Mouse (Mus musculus) heart, adult 2 months (tissue): Measurements from ENCODE around the gene Pdxk. TPM values are rescaled to one million over a fixed set of nuclear protein-coding genes. Genes with fewer than 3 reads are reported as not detected.
A peak's percentile ranks its signal among the peaks of the same experiment; 100 is the strongest.

Source experiments
- DNase-seq, 2 experiments: peaks; one replicate each; pipeline ENCODE4 v3.0.0; 2021
- H3K27ac ChIP-seq: fragments of 200-600 bp; 2 replicates; pipeline ENCODE4 v1.8.1; 2022
- H3K27me3 ChIP-seq: fragments of 200-500 bp; 2 replicates; pipeline ENCODE4 v1.6.1; 2012; ENCODE audit warnings: mild to moderate bottlenecking, low read length, inconsistent platforms, mixed read lengths; ENCODE audit not compliant: control insufficient read depth, insufficient read depth
- H3K36me3 ChIP-seq: fragments of 200-500 bp; 2 replicates; pipeline ENCODE4 v1.6.1; 2012; ENCODE audit warnings: low read length, inconsistent platforms; ENCODE audit not compliant: control insufficient read depth, insufficient read depth
- H3K4me1 ChIP-seq: fragments of 200-500 bp; 2 replicates; pipeline ENCODE4 v1.6.1; 2011; ENCODE audit warnings: low read length; ENCODE audit not compliant: control insufficient read depth, insufficient read depth
- H3K4me3 ChIP-seq: fragments of 200-600 bp; 2 replicates; pipeline ENCODE4 v1.8.1; 2022
- H3K79me2 ChIP-seq: fragments of 200-500 bp; replicated peaks from 2 replicates; pipeline ENCODE4 v1.6.1; 2012; ENCODE audit warnings: mild to moderate bottlenecking, inconsistent platforms, low read length, moderate library complexity, mixed read lengths; ENCODE audit not compliant: control insufficient read depth, insufficient read depth
- H3K9ac ChIP-seq: fragments of 200-500 bp; 2 replicates; pipeline ENCODE4 v1.6.1; 2012; ENCODE audit warnings: low read depth, mild to moderate bottlenecking, control low read depth, inconsistent platforms, low read length, mixed read lengths
- CTCF ChIP-seq: fragments of 200-600 bp; IDR thresholded peaks from 2 replicates; pipeline ENCODE4 v1.8.1; 2022; ENCODE audit warnings: antibody characterized with exemption, mild to moderate bottlenecking, moderate library complexity
- EP300 ChIP-seq: fragments of 200-500 bp; IDR thresholded peaks from 2 replicates; pipeline ENCODE4 v1.6.1; 2011; ENCODE audit warnings: low read depth, low read length, control low read depth; ENCODE audit not compliant: insufficient read depth
- POLR2A ChIP-seq: fragments of 200-500 bp; IDR thresholded peaks from 2 replicates; pipeline ENCODE4 v1.6.1; 2011; ENCODE audit warnings: mild to moderate bottlenecking, low read depth, low read length, control low read depth; ENCODE audit not compliant: insufficient read depth
- WGBS: fragments of 180-500 bp; shearing (Covaris S2); methylation state at CpG from one replicate; pipeline ENCODE4 v1.1.7; 2018; 5-methylcytosine and 5-hydroxymethylcytosine counted together
- intact Hi-C: fragments of 180-260 bp; cut with DNase I; formaldehyde crosslinking; loops from one replicate; pipeline ENCODE4 v1.15.1; 2025
- polyA plus RNA-seq: library from polyadenylated mRNA; depleted of rRNA; stranded (reverse); fragments of >200 nt; gene quantifications from 2 replicates; pipeline ENCODE4 v1.2.3, GENCODE M21; 2012
- total RNA-seq, 2 experiments: library from RNA; stranded (reverse); gene quantifications; 2 replicates each; pipeline ENCODE4 v1.2.3; 2021

The Pdxk gene
- total and polyA plus RNA-seq, 3 experiments, result 10.1 to 12.4 (median 12.1) TPM

DNA sequence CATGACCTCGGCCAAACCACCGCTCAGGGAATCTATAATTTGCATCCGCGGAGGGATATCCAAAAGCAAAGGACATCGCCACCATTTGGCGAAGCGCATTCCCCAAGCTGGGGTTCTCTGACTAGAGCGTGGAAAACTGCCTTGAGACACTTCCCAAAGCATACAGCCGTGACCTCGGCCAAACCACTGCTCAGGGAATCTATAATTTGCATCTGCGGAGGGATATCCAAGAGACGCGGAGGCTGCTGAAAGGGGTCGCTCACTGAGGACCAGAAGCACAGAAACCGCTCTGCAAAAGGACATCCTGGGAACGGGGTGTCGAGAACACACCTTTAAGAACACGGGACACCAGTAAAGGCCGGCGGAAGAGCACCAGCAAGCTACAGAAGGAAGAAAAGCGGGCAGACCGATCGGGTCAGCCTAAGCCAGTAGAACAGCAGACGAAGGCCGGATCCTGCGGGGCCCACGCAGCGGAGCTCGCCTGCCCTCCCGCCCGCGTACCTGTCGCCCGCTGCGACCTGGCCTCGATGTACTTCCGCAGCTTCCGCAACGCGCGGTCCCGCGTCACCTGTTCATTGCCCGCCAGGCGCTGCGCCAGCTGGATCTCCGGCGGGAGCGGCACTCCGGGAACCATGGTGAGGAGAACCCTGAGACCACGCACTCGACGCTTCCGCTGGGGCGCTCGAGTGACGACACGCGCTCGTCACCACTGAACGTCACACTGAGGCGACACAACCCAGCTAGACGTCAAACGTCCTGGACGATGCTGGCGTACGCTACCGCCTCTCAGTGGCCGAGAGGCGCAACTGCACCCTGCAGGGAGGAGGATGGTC lies 52.2 kb downstream of the Pdxk start, which contains the start of gene Rrp1:
Gene Rrp1 (minus strand): TSS at position 725 of the 833 bp plus-strand sequence.
- WGBS, result under 1% methylated on average over 70 of the region's 70 CpGs
- Histone ChIP-seq H3K79me2 (no peaks in the 10 kb centered on the region), H3K27me3 (no peaks in the 10 kb centered on the region), H3K9ac (peak within 1 kb of the TSS; percentile 78), H3K36me3 (no peaks in the 10 kb centered on the region), H3K4me1 (no peaks in the 10 kb centered on the region), H3K4me3 (peak within 1 kb of the TSS; percentile 94), H3K27ac (peak within 1 kb of the TSS; percentile 85)
- peak; percentile 99 for TF ChIP-seq CTCF
- TF ChIP-seq EP300, result peak; percentile 94; the same call in 1 of the 2 replicates
- peak; percentile 84 for TF ChIP-seq POLR2A
- intact Hi-C loops, result loop anchor here (5.0 kb wide), 1 partner anchor 225 kb away; the partner anchor contains the start of gene Pwp2
- peak; percentile 93 to 95 for DNase-seq

DNA sequence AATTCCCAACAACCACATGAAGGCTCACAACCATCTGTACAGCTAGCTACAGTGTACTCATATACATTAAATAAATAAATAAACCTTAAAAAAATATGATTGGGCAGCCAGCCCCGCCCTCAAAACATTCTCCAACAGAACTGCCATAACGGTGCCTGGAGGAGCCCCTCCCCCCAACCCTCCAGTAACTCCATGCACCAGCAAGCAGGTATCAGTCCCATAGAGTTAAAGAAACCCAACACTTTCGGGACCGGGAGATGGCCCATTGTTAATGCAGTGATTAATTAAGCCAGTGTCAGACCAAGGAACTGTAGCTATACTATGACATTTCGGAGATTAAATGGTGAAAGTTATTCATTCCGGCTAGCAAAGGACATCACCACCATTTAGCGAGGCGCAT lies 52.9 kb downstream of the Pdxk start:
- Histone ChIP-seq H3K27me3 (no peaks in the 10 kb centered on the region), H3K4me3 (peak overlapping the region; percentile 94), H3K36me3 (no peaks in the 10 kb centered on the region), H3K79me2 (no peaks in the 10 kb centered on the region), H3K9ac (peak overlapping the region; percentile 78), H3K27ac (peak overlapping the region; percentile 85), H3K4me1 (no peaks in the 10 kb centered on the region)
- DNase-seq, result no peak
- no peak for TF ChIP-seq EP300
- no peak for TF ChIP-seq POLR2A
- no peak for TF ChIP-seq CTCF
- intact Hi-C loops, result loop anchor here (5.0 kb wide), 1 partner anchor 225 kb away; the partner anchor contains the start of gene Pwp2
- 16% methylated on average over 8 of the region's 8 CpGs for WGBS

DNA sequence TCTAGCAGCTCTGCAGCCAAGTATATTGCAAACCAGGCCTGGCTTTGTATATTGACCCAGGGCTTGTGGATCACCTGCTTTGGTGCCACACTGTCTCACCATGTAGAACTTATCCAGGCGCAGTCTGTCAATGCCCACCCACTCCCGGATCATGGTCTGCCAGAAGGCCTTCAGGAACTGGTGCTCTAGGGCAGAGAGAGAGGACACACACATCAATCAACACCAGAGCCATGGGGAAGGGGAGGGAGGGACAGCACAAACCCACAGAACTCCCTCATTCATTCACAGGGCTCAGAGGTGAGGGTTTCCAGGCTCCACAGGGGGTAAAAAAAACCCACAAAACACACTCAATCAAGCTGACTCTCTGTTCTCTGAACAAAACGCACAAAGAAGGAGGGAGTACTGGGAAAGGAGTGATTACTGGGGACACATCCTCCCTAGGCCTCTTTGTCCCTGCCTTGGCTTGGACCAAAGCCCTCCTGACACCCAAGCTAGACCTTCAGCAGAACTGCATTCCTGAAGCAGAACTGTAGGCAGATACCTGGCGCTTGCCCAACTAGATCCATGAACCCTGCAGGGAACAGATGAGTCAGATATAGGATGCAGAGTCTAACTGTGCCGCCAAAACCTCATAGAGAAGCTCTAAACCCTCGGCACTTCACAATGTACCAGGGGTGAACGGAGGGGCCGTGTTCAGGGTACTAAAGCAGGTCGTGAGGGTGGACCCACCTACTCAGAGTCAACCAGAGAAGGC lies 55.6 kb downstream of the Pdxk start:
- Histone ChIP-seq H3K4me1 (no peaks in the 10 kb centered on the region), H3K79me2 (no peaks in the 10 kb centered on the region), H3K27ac (no peak overlapping the region), H3K9ac (no peak overlapping the region), H3K36me3 (no peaks in the 10 kb centered on the region), H3K27me3 (no peaks in the 10 kb centered on the region), H3K4me3 (no peak overlapping the region)
- intact Hi-C loops, result no loop called here
- TF ChIP-seq EP300 (no peak), POLR2A (no peak), CTCF (no peak)
- DNase-seq, result no peak
- WGBS, result 73% methylated on average over 9 of the region's 9 CpGs

DNA sequence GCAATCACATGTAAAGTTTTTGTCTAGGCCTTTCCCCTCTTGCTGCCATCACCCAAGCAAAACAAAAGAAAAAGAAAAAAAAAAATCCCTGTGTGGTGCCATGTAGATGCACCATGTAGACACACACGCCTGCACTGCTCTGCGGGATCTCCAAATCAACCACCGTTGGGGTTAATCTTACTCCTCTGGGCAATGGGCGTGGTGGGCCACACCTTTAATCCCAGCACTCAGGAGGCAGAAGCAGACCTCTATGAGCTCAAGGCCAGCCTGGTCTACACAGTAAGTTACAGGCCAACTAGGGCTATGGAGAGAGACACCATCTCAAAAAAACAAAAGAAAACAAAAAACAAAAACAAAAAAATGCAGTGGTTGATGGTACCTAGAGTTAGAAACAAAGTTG lies 57.6 kb downstream of the Pdxk start:
- no peak for DNase-seq
- H3K4me3 ChIP-seq, result no peak overlapping the region
- H3K9ac ChIP-seq, result no peak overlapping the region
- intact Hi-C loops, result no loop called here
- H3K79me2 ChIP-seq, result no peaks in the 10 kb centered on the region
- H3K27me3 ChIP-seq, result no peaks in the 10 kb centered on the region
- no peaks in the 10 kb centered on the region for H3K4me1 ChIP-seq
- H3K27ac ChIP-seq, result no peak overlapping the region
- H3K36me3 ChIP-seq, result no peaks in the 10 kb centered on the region
- TF ChIP-seq CTCF (no peak), POLR2A (no peak), EP300 (no peak)
- WGBS, result 93% methylated on average over 4 of the region's 4 CpGs

DNA sequence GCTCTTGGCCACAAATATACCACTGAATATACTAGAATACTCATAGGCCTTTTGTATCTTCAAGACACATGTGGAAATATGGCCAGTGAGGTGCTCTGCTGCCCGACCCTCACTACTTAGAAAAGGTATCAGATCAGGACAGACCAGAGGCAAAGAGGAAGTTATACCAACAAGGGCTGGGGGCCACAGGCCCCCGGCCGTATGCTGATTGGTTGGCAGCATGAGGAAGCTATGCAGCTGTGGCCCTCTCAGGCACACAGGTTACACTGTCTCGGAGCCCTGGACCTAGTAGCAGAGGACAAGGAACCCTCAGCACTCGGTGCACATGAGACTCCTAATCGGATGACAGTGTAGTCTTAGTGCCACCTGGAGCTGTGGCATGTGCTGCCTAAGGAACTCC lies 58.6 kb downstream of the Pdxk start:
- intact Hi-C loops, result no loop called here
- H3K9ac ChIP-seq, result no peak overlapping the region
- DNase-seq, result no peak
- no peak overlapping the region for H3K4me3 ChIP-seq
- no peak overlapping the region for H3K27ac ChIP-seq
- H3K36me3 ChIP-seq, result no peaks in the 10 kb centered on the region
- TF ChIP-seq POLR2A (no peak), EP300 (no peak), CTCF (no peak)
- H3K27me3 ChIP-seq, result no peaks in the 10 kb centered on the region
- H3K79me2 ChIP-seq, result no peaks in the 10 kb centered on the region
- H3K4me1 ChIP-seq, result no peaks in the 10 kb centered on the region
- WGBS, result 82% methylated on average over 6 of the region's 6 CpGs
